Mouse (Mus musculus) liver, embryonic 16.5 days (tissue): Measurements from ENCODE around the gene Tmem52. TPM values are rescaled to one million over a fixed set of nuclear protein-coding genes. Genes with fewer than 3 reads are reported as not detected.

Experiments used
- ATAC-seq: fragments of 200-750 bp; cut with Nextera tagmentation; 2 replicates; pipeline ENCODE4 v1.8.0; 2017; ENCODE audit warnings: low read depth, mild to moderate bottlenecking, moderate number of reproducible peaks, moderate library complexity
- H3K27ac ChIP-seq: fragments of 300-500 bp; sonication (generic); 2 replicates; pipeline ENCODE4 v1.5.1; 2014; ENCODE audit warnings: mild to moderate bottlenecking, low read length
- H3K27me3 ChIP-seq: fragments of 300-500 bp; sonication (generic); 2 replicates; pipeline ENCODE4 v1.6.1; 2014; ENCODE audit warnings: low read depth, low read length, mixed read lengths; ENCODE audit not compliant: control insufficient read depth, insufficient read depth
- H3K36me3 ChIP-seq: fragments of 300-500 bp; sonication (generic); 2 replicates; pipeline ENCODE4 v1.6.1; 2014; ENCODE audit warnings: mild to moderate bottlenecking; ENCODE audit not compliant: control insufficient read depth, insufficient read depth
- H3K4me1 ChIP-seq: fragments of 300-500 bp; sonication (generic); 2 replicates; pipeline ENCODE4 v1.6.1; 2014; ENCODE audit warnings: low read depth, low read length, mixed read lengths; ENCODE audit not compliant: control insufficient read depth
- H3K4me2 ChIP-seq: fragments of 300-500 bp; sonication (generic); 2 replicates; pipeline ENCODE4 v1.6.1; 2014; ENCODE audit warnings: low read depth, low read length, mixed read lengths
- H3K4me3 ChIP-seq: fragments of 300-500 bp; sonication (generic); 2 replicates; pipeline ENCODE4 v1.5.1; 2014; ENCODE audit warnings: low read depth, mild to moderate bottlenecking, low read length
- H3K9ac ChIP-seq: fragments of 300-500 bp; sonication (generic); 2 replicates; pipeline ENCODE4 v1.6.1; 2014; ENCODE audit warnings: low read depth, low read length
- H3K9me3 ChIP-seq: fragments of 300-500 bp; sonication (generic); replicated peaks from 2 replicates; pipeline ENCODE4 v1.6.1; 2016; ENCODE audit warnings: low read length; ENCODE audit not compliant: control insufficient read depth
- WGBS: fragments of 180-500 bp; shearing (Covaris S2); extraction: QIAGEN DNeasy Blood & Tissue Kit; methylation state at CpG from one replicate; pipeline ENCODE4 v1.1.7; 2014; ENCODE audit not compliant: insufficient replicate concordance; 5-methylcytosine and 5-hydroxymethylcytosine counted together
- polyA plus RNA-seq: library from polyadenylated mRNA; unstranded; fragments of >200 nt; fragmentation: Nextera tagmentation; extraction: Ambion mirVana; gene quantifications from 2 replicates; pipeline ENCODE4 v1.2.1, GENCODE M21; 2015

Tmem52 gene
- polyA plus RNA-seq, 1 experiment from 2014 or later = 0.64 TPM

DNA sequence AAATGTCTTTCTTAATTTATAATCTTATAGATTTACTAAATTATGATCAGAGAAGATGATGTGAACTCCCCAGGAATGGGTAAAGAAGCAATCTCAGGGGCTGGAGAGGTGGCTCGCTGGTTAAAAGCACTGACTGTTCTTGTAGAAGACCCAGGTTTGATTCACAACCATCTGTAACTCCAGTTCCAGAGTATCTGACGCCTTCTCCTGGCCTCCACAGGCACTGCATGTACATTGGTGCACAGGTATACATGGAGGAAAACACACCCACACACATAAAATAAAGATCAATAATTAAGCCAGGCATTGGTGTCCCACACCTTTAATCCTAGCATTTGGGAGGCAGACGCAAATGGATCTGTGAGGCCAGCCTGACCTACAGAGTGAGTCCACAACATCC is 26.1 kb upstream of the Tmem52 start:
- no peak for ATAC-seq
- WGBS = 59% methylated on average over 3 of the region's 3 CpGs
- no peak overlapping the region for H3K4me3 ChIP-seq
- H3K36me3 ChIP-seq = no peaks in the 10 kb centered on the region
- no peak overlapping the region for H3K9ac ChIP-seq
- no peaks in the 10 kb centered on the region for H3K9me3 ChIP-seq
- no peaks in the 10 kb centered on the region for H3K27me3 ChIP-seq
- H3K27ac ChIP-seq = no peak overlapping the region
- H3K4me1 ChIP-seq = no peaks in the 10 kb centered on the region
- no peak overlapping the region for H3K4me2 ChIP-seq

DNA sequence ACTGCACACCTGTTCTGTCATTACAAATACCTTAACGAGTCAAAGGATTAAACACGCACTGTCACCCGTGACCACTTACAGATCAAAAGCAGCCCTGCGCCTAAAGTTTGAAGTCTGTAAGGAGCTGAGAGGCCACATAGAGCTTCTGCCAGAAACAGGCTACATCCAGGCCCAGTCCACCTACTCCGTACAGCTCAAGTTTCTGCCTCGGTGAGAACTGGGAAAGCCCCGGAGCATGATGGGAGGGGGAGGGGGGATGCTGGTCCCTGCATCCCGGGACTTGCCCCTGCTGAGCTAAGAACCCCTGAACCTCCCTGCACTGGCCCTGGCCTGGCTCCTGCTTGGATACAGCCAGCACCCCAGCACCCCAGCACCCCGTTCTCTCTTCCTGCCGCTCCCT is 17.3 kb upstream of the Tmem52 start:
- WGBS = 45% methylated on average over 10 of the region's 10 CpGs
- Histone ChIP-seq H3K9me3 (no peaks in the 10 kb centered on the region), H3K27me3 (no peaks in the 10 kb centered on the region), H3K4me1 (no peaks in the 10 kb centered on the region), H3K4me3 (no peak overlapping the region), H3K4me2 (no peak overlapping the region), H3K36me3 (no peaks in the 10 kb centered on the region), H3K27ac (no peak overlapping the region), H3K9ac (no peak overlapping the region)
- no peak for ATAC-seq

DNA sequence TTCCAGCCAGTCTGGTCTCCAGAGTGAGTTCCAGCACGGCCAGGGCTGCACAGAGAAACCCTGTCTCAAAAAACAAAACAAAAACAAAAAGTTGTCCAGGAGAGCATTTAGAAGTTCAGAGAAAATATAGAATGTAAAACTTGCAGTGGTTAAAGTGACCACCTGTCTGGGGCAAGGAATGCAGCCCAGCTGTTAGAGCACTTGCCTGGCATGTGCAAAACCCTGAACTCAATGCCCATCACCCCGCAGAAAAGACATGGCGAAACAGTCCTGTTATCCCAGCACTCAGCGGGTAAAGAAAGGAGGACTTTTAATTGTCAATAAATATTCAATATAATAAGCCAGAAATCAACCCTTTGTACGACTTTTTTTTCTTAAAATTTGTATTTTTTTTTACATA is 10.3 kb upstream of the Tmem52 start:
- 61% methylated on average over 5 of the region's 5 CpGs for WGBS

DNA sequence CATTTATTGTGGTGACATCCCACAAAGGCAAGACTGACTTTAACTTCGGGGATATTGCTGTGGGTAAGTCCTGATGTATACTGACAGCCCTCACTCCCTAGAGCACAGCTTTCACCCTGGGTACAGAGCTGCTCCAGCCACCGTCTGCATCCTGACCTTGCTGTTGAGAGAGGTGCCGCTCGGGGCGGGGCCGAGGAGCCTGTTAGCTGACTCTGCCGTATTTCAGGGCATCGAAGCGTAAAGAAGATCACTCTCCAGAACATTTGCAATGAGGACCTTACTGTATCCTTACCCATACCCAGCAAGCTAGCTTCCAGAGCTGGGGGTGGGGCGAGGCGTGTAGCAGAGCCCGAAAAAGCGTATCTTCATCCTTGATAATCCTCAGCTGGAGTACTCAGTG is 5.9 kb upstream of the Tmem52 start:
- Histone ChIP-seq H3K4me3 (no peak overlapping the region), H3K4me2 (no peak overlapping the region), H3K9ac (no peak overlapping the region), H3K36me3 (no peaks in the 10 kb centered on the region), H3K9me3 (no peaks in the 10 kb centered on the region), H3K4me1 (no peaks in the 10 kb centered on the region), H3K27ac (no peak overlapping the region), H3K27me3 (no peaks in the 10 kb centered on the region)
- no peak for ATAC-seq
- 67% methylated on average over 13 of the region's 13 CpGs for WGBS

More for the DNA sequence above, 10.3 kb upstream of the Tmem52 start:
- no peaks in the 10 kb centered on the region for H3K27me3 ChIP-seq
- no peaks in the 10 kb centered on the region for H3K4me1 ChIP-seq
- ATAC-seq = no peak
- no peak overlapping the region for H3K4me2 ChIP-seq
- H3K4me3 ChIP-seq = no peak overlapping the region
- H3K9me3 ChIP-seq = no peaks in the 10 kb centered on the region
- H3K36me3 ChIP-seq = no peaks in the 10 kb centered on the region
- no peak overlapping the region for H3K9ac ChIP-seq
- no peak overlapping the region for H3K27ac ChIP-seq

DNA sequence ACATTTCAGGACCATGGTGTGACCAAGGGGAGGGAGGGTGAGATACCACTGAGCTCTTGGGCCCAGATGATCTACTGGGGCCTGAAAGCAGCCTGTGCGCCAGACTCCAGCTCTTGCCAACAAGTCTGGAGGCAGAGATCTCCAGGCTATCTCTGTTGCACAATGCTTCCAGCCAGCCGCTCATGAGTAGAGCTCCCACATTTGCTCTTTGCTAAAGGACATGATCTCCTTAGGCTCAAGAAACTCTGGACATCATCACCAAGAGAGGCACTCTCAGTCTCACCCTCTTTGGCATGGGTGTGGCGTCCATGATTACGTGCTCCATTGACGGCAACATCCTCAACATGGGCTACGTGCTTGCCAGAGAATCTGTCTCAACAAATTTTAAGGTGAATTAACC is 5.3 kb upstream of the Tmem52 start:
- Histone ChIP-seq H3K27me3 (no peaks in the 10 kb centered on the region), H3K36me3 (no peaks in the 10 kb centered on the region), H3K4me1 (no peaks in the 10 kb centered on the region), H3K4me3 (no peak overlapping the region), H3K9ac (no peak overlapping the region), H3K27ac (no peak overlapping the region), H3K4me2 (no peak overlapping the region), H3K9me3 (no peaks in the 10 kb centered on the region)
- ATAC-seq = no peak
- WGBS = 67% methylated on average over 6 of the region's 6 CpGs

DNA sequence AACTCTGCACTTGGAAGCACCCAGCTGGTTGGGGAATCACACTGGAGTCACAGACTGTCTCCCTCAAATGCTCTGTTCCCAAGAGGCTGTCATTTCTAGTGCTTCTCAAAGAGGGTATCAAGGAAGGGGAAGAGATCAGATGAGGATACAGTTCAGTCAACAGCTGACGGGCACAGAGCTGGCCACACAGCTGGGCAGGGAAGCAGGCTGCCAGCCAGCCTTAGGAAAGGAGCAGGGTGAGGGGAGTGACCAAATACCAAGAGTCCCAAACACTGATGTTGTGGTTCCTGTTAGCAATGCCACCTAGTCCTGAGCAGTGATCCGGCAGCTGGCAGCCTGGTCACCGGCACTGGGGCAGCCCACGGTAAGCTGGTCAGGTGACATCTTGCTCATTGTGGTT is 4.9 kb upstream of the Tmem52 start:
- no peak overlapping the region for H3K9ac ChIP-seq
- no peak overlapping the region for H3K4me3 ChIP-seq
- no peaks in the 10 kb centered on the region for H3K27me3 ChIP-seq
- H3K36me3 ChIP-seq = no peaks in the 10 kb centered on the region
- 58% methylated on average over 4 of the region's 4 CpGs for WGBS
- H3K27ac ChIP-seq = no peak overlapping the region
- no peak for ATAC-seq
- no peak overlapping the region for H3K4me2 ChIP-seq
- no peaks in the 10 kb centered on the region for H3K9me3 ChIP-seq
- H3K4me1 ChIP-seq = peaks cover 2% of the 10 kb centered on the region; the same call in 1 of the 2 replicates

DNA sequence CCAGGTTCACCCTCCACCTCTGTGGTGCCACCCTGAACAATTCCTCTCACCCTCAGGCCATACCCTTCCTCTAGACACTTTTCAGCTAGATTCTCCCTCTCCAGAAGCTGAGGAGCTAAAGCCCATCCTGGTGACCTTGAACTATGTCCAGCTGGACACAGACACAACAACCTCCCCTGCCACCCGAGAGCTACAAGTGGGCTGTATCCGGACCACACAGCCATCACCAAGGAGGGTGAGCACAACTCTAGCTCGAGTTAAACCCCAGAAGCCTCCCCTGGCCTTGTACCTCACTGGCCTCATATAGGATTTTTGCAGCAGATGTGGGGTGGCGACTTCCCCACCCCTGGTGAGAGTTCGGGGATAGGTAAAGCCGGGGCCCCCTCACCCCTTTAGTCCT is 3.3 kb upstream of the Tmem52 start:
- peaks cover 3% of the 10 kb centered on the region; the same call in 1 of the 2 replicates for H3K27me3 ChIP-seq
- no peak overlapping the region for H3K4me2 ChIP-seq
- peaks cover 3% of the 10 kb centered on the region; the same call in 1 of the 2 replicates for H3K4me1 ChIP-seq
- no peak overlapping the region for H3K4me3 ChIP-seq
- no peak overlapping the region for H3K27ac ChIP-seq
- H3K9ac ChIP-seq = no peak overlapping the region
- no peaks in the 10 kb centered on the region for H3K36me3 ChIP-seq
- H3K9me3 ChIP-seq = no peaks in the 10 kb centered on the region
- no peak for ATAC-seq
- WGBS = 50% methylated on average over 6 of the region's 6 CpGs

DNA sequence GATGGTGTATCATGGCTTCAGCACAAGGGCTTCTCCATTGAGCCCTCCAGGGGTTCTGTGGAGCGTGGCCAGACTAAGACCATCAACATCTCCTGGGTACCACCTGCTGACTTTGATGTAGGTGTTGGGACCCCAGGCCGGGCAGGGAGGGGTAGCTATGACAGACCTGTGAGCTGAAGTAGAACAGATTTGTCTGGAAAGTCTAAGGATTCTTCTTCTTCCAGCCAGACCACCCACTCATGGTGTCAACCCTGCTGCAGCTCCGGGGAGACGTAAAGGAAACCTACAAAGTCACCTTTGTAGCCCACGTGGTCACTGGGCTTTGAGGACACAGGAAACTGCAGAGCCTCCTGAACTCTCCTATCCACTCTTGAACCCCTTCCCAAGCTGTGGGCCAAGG is 2.8 kb upstream of the Tmem52 start:
- H3K27me3 ChIP-seq = peaks cover 3% of the 10 kb centered on the region; the same call in 1 of the 2 replicates
- H3K4me3 ChIP-seq = no peak overlapping the region
- peaks cover 3% of the 10 kb centered on the region; the same call in 1 of the 2 replicates for H3K4me1 ChIP-seq
- H3K4me2 ChIP-seq = no peak overlapping the region
- no peak overlapping the region for H3K27ac ChIP-seq
- H3K9me3 ChIP-seq = no peaks in the 10 kb centered on the region
- no peaks in the 10 kb centered on the region for H3K36me3 ChIP-seq
- WGBS = 70% methylated on average over 5 of the region's 5 CpGs
- no peak overlapping the region for H3K9ac ChIP-seq
- no peak for ATAC-seq

GRCm38 (mm10) chr4:155467237-155468010 is 1.5 kb upstream of the Tmem52 start:
- Histone ChIP-seq H3K27me3 (peaks cover 3% of the 10 kb centered on the region; the same call in 1 of the 2 replicates), H3K4me3 (no peak overlapping the region), H3K9ac (no peak overlapping the region), H3K4me1 (peaks cover 3% of the 10 kb centered on the region; the same call in 1 of the 2 replicates), H3K27ac (no peak overlapping the region), H3K4me2 (no peak overlapping the region), H3K9me3 (no peaks in the 10 kb centered on the region), H3K36me3 (no peaks in the 10 kb centered on the region)
- no peak for ATAC-seq
- WGBS = 64% methylated on average over 13 of the region's 13 CpGs
